Mouse (Mus musculus): ENCODE data around the gene E130114P18Rik.

Gene E130114P18Rik

GRCm38 (mm10) chr4:97777706-97778176 is at the start of gene E130114P18Rik:
TSS of gene E130114P18Rik (minus strand) at chr4:97778078.
- peak; percentile 44 for DNase-seq

- DNase-seq, result no peak
Measured at GRCm38 (mm10) chr4:97827115-97827514, 49.2 kb upstream of the E130114P18Rik start.

GRCm38 (mm10) chr4:97825841-97826240 is 48.0 kb upstream of the E130114P18Rik start:
- DNase-seq, result no peak

- no peak for DNase-seq
Measured at GRCm38 (mm10) chr4:97825432-97825831, 47.6 kb upstream of the E130114P18Rik start.

- DNase-seq, result no peak
Measured at GRCm38 (mm10) chr4:97824451-97824850, 46.6 kb upstream of the E130114P18Rik start.

GRCm38 (mm10) chr4:97823512-97823911 is 45.6 kb upstream of the E130114P18Rik start:
- DNase-seq, result no peak

- DNase-seq, result no peak
Measured at GRCm38 (mm10) chr4:97821556-97822251, 43.8 kb upstream of the E130114P18Rik start.

- no peak for DNase-seq
Measured at GRCm38 (mm10) chr4:97820474-97821259, 42.8 kb upstream of the E130114P18Rik start.

GRCm38 (mm10) chr4:97819101-97819500 is 41.2 kb upstream of the E130114P18Rik start:
- no peak for DNase-seq

- no peak for DNase-seq
Measured at GRCm38 (mm10) chr4:97818498-97818897, 40.6 kb upstream of the E130114P18Rik start.

GRCm38 (mm10) chr4:97817741-97818140 is 39.9 kb upstream of the E130114P18Rik start:
- no peak for DNase-seq

GRCm38 (mm10) chr4:97816753-97817152 is 38.9 kb upstream of the E130114P18Rik start:
- DNase-seq, result no peak

- DNase-seq, result no peak
Measured at GRCm38 (mm10) chr4:97816001-97816400, 38.1 kb upstream of the E130114P18Rik start.

- DNase-seq, result no peak
Measured at GRCm38 (mm10) chr4:97814515-97814914, 36.6 kb upstream of the E130114P18Rik start.

- DNase-seq, result no peak
Measured at GRCm38 (mm10) chr4:97813996-97814395, 36.1 kb upstream of the E130114P18Rik start.

- DNase-seq, result no peak
Measured at GRCm38 (mm10) chr4:97813035-97813434, 35.2 kb upstream of the E130114P18Rik start.

GRCm38 (mm10) chr4:97810348-97810939 is 32.6 kb upstream of the E130114P18Rik start:
- DNase-seq, result no peak

GRCm38 (mm10) chr4:97809582-97810295 is 31.9 kb upstream of the E130114P18Rik start:
- DNase-seq, result no peak

GRCm38 (mm10) chr4:97808885-97809284 is 31.0 kb upstream of the E130114P18Rik start:
- DNase-seq, result no peak

GRCm38 (mm10) chr4:97806924-97807323 is 29.0 kb upstream of the E130114P18Rik start:
- no peak for DNase-seq

GRCm38 (mm10) chr4:97805896-97806808 is 28.3 kb upstream of the E130114P18Rik start:
- no peak for DNase-seq

GRCm38 (mm10) chr4:97805255-97805654 is 27.4 kb upstream of the E130114P18Rik start:
- no peak for DNase-seq
